Mouse (Mus musculus): ENCODE results near the gene Isg20l2.

GRCm38 (mm10) chr3:87934501-87934900 is 4.4 kb downstream of the Isg20l2 start:
- TF ChIP-seq USF1 (IDR thresholded peaks at IDR 0.05; ENCODE audit: low read depth) (no peak), MAX (IDR thresholded peaks at IDR 0.05; ENCODE audit: low read depth) (no peak), POLR2AphosphoS2 (IDR thresholded peaks at IDR 0.05; ENCODE audit: insufficient read length, low read depth) (no peak), POLR2A (IDR thresholded peaks at IDR 0.05; ENCODE audit: insufficient read length, low read depth) (no peak), TCF3 (IDR thresholded peaks at IDR 0.05; ENCODE audit: insufficient read length, low read depth) (no peak)
